Mouse (Mus musculus) embryonic facial prominence, embryonic 11.5 days (tissue): Measurements from ENCODE around the gene Syndig1l. TPM values are rescaled to one million over a fixed set of nuclear protein-coding genes. Genes with fewer than 3 reads are reported as not detected.

Experiments
- ATAC-seq: fragments of 200-750 bp; cut with Nextera tagmentation; replicated peaks from 2 replicates; pipeline ENCODE4 v1.8.0; 2017; ENCODE audit warnings: low read depth; ENCODE audit not compliant: insufficient number of reproducible peaks, low FRiP score, low TSS enrichment
- DNase-seq: peaks from one replicate; pipeline ENCODE4 v3.0.0-alpha.2; 2015; ENCODE audit warnings: low spot score
- H3K27ac ChIP-seq: fragments of 300-500 bp; sonication (generic); replicated peaks from 2 replicates; pipeline ENCODE4 v1.5.1; 2014; ENCODE audit warnings: mild to moderate bottlenecking, low read depth, low read length, control low read depth
- H3K27me3 ChIP-seq: fragments of 300-500 bp; sonication (generic); 2 replicates; pipeline ENCODE4 v1.6.1; 2014; ENCODE audit warnings: mild to moderate bottlenecking, low read length, moderate library complexity, mixed read lengths; ENCODE audit not compliant: control insufficient read depth, insufficient read depth
- H3K36me3 ChIP-seq: fragments of 300-500 bp; sonication (generic); replicated peaks from 2 replicates; pipeline ENCODE4 v1.6.1; 2014; ENCODE audit warnings: low read depth, mild to moderate bottlenecking, low read length, moderate library complexity, mixed read lengths; ENCODE audit not compliant: control insufficient read depth, insufficient read depth
- H3K4me1 ChIP-seq: fragments of 300-500 bp; sonication (generic); 2 replicates; pipeline ENCODE4 v1.6.1; 2014; ENCODE audit warnings: low read length, mixed read lengths; ENCODE audit not compliant: control insufficient read depth, insufficient read depth
- H3K4me2 ChIP-seq: fragments of 300-500 bp; sonication (generic); 2 replicates; pipeline ENCODE4 v1.6.1; 2014; ENCODE audit warnings: low read depth, mild to moderate bottlenecking, control low read depth, low read length, moderate library complexity
- H3K4me3 ChIP-seq: fragments of 300-500 bp; sonication (generic); 2 replicates; pipeline ENCODE4 v1.5.1; 2014; ENCODE audit warnings: low read depth, low read length, control low read depth
- H3K9ac ChIP-seq: fragments of 300-500 bp; sonication (generic); replicated peaks from 2 replicates; pipeline ENCODE4 v1.6.1; 2014; ENCODE audit warnings: mild to moderate bottlenecking, control low read depth, low read length
- H3K9me3 ChIP-seq: fragments of 300-500 bp; sonication (generic); replicated peaks from 2 replicates; pipeline ENCODE4 v1.6.1; 2016; ENCODE audit warnings: mild to moderate bottlenecking, low read length, inconsistent platforms, mixed read lengths; ENCODE audit not compliant: control insufficient read depth
- WGBS: fragments of 180-500 bp; shearing (Covaris S2); extraction: QIAGEN DNeasy Blood & Tissue Kit; methylation state at CpG from one replicate; pipeline ENCODE4 v1.1.7; 2014; 5-methylcytosine and 5-hydroxymethylcytosine counted together
- polyA plus RNA-seq: library from polyadenylated mRNA; unstranded; fragments of >200 nt; fragmentation: Nextera tagmentation; extraction: Ambion mirVana; gene quantifications from 2 replicates; pipeline ENCODE4 v1.2.1, GENCODE M21; 2014

The Syndig1l gene
- polyA plus RNA-seq, 1 experiment from 2014 or later, result not detected

GRCm38 (mm10) chr12:84691347-84691746 lies 7.3 kb downstream of the Syndig1l start:
- H3K27me3 ChIP-seq, result no peaks in the 10 kb centered on the region
- no peak overlapping the region for H3K4me2 ChIP-seq
- no peak overlapping the region for H3K27ac ChIP-seq
- H3K36me3 ChIP-seq, result no peaks in the 10 kb centered on the region
- no peaks in the 10 kb centered on the region for H3K4me1 ChIP-seq
- no peaks in the 10 kb centered on the region for H3K9me3 ChIP-seq
- H3K9ac ChIP-seq, result no peak overlapping the region
- no peak for ATAC-seq
- H3K4me3 ChIP-seq, result no peak overlapping the region
- no peak for DNase-seq

GRCm38 (mm10) chr12:84689051-84689450 lies 9.6 kb downstream of the Syndig1l start:
- no peak overlapping the region for H3K4me3 ChIP-seq
- no peak for ATAC-seq
- H3K9me3 ChIP-seq, result no peaks in the 10 kb centered on the region
- H3K36me3 ChIP-seq, result no peaks in the 10 kb centered on the region
- no peak overlapping the region for H3K9ac ChIP-seq
- DNase-seq, result no peak
- no peak overlapping the region for H3K27ac ChIP-seq
- 83% methylated on average over 11 of the region's 11 CpGs for WGBS
- no peaks in the 10 kb centered on the region for H3K4me1 ChIP-seq
- no peak overlapping the region for H3K4me2 ChIP-seq
- H3K27me3 ChIP-seq, result no peaks in the 10 kb centered on the region

GRCm38 (mm10) chr12:84687531-84687930 lies 11.1 kb downstream of the Syndig1l start:
- no peaks in the 10 kb centered on the region for H3K9me3 ChIP-seq
- no peak for ATAC-seq

GRCm38 (mm10) chr12:84686176-84686575 lies 12.5 kb downstream of the Syndig1l start:
- H3K9ac ChIP-seq, result no peak overlapping the region
- H3K4me1 ChIP-seq, result no peaks in the 10 kb centered on the region
- 35% methylated on average over 4 of the region's 4 CpGs for WGBS
- no peak overlapping the region for H3K27ac ChIP-seq
- H3K4me3 ChIP-seq, result no peak overlapping the region
- no peaks in the 10 kb centered on the region for H3K27me3 ChIP-seq
- H3K36me3 ChIP-seq, result no peaks in the 10 kb centered on the region
- ATAC-seq, result no peak
- H3K9me3 ChIP-seq, result no peaks in the 10 kb centered on the region
- DNase-seq, result no peak
- H3K4me2 ChIP-seq, result no peak overlapping the region

More at GRCm38 (mm10) chr12:84687531-84687930, 11.1 kb downstream of the Syndig1l start:
- H3K4me2 ChIP-seq, result no peak overlapping the region
- H3K27me3 ChIP-seq, result no peaks in the 10 kb centered on the region
- WGBS, result 86% methylated on average over 4 of the region's 4 CpGs
- H3K27ac ChIP-seq, result no peak overlapping the region
- no peaks in the 10 kb centered on the region for H3K4me1 ChIP-seq
- H3K36me3 ChIP-seq, result no peaks in the 10 kb centered on the region
- DNase-seq, result no peak
- no peak overlapping the region for H3K4me3 ChIP-seq
- H3K9ac ChIP-seq, result no peak overlapping the region

GRCm38 (mm10) chr12:84684569-84684968 lies 14.1 kb downstream of the Syndig1l start:
- Histone ChIP-seq H3K9me3 (no peaks in the 10 kb centered on the region), H3K27me3 (no peaks in the 10 kb centered on the region), H3K4me1 (no peaks in the 10 kb centered on the region), H3K36me3 (no peaks in the 10 kb centered on the region), H3K27ac (no peak overlapping the region), H3K4me2 (no peak overlapping the region), H3K9ac (no peak overlapping the region), H3K4me3 (no peak overlapping the region)
- WGBS, result 75% methylated on average over 7 of the region's 7 CpGs
- no peak for ATAC-seq
- DNase-seq, result no peak

- Histone ChIP-seq H3K9me3 (no peaks in the 10 kb centered on the region), H3K27ac (no peak overlapping the region), H3K27me3 (no peaks in the 10 kb centered on the region), H3K4me2 (no peak overlapping the region), H3K9ac (no peak overlapping the region), H3K4me1 (no peaks in the 10 kb centered on the region), H3K4me3 (no peak overlapping the region), H3K36me3 (no peaks in the 10 kb centered on the region)
- DNase-seq, result no peak
- ATAC-seq, result no peak
- WGBS, result 75% methylated on average over 3 of the region's 3 CpGs
Measured at GRCm38 (mm10) chr12:84676011-84676410, 22.6 kb downstream of the Syndig1l start.

- Histone ChIP-seq H3K4me1 (no peaks in the 10 kb centered on the region), H3K9me3 (no peaks in the 10 kb centered on the region), H3K4me2 (no peak overlapping the region), H3K9ac (no peak overlapping the region), H3K36me3 (no peaks in the 10 kb centered on the region), H3K27me3 (no peaks in the 10 kb centered on the region), H3K27ac (no peak overlapping the region), H3K4me3 (no peak overlapping the region)
- DNase-seq, result no peak
- ATAC-seq, result no peak
- 28% methylated on average over 14 of the region's 14 CpGs for WGBS
Measured at GRCm38 (mm10) chr12:84674666-84675526, 23.7 kb downstream of the Syndig1l start.

- H3K27me3 ChIP-seq, result no peaks in the 10 kb centered on the region
- no peak overlapping the region for H3K4me2 ChIP-seq
- no peak overlapping the region for H3K27ac ChIP-seq
- H3K4me1 ChIP-seq, result no peaks in the 10 kb centered on the region
- ATAC-seq, result no peak
- H3K36me3 ChIP-seq, result no peaks in the 10 kb centered on the region
- no peak overlapping the region for H3K4me3 ChIP-seq
- no peak overlapping the region for H3K9ac ChIP-seq
- no peaks in the 10 kb centered on the region for H3K9me3 ChIP-seq
- WGBS, result 36% methylated on average over 10 of the region's 10 CpGs
- DNase-seq, result no peak
Measured at GRCm38 (mm10) chr12:84671646-84672045, 27.0 kb downstream of the Syndig1l start.
